Mouse (Mus musculus) adrenal gland, adult 2 months (tissue): ENCODE measurements around the gene Pglyrp1. TPM values are rescaled to one million over a fixed set of nuclear protein-coding genes. Genes with fewer than 3 reads are reported as not detected.

ENCODE experiments used
- DNase-seq: peaks from one replicate; pipeline ENCODE4 v3.0.0; 2021
- polyA plus RNA-seq: library from polyadenylated mRNA; depleted of rRNA; stranded (reverse); fragments of >200 nt; gene quantifications from 2 replicates; pipeline ENCODE4 v1.2.3, GENCODE M21; 2012; rRNA removed
- total RNA-seq, 2 experiments: library from RNA; stranded (reverse); gene quantifications; 2 replicates each; pipeline ENCODE4 v1.2.3; 2021

Gene Pglyrp1
- total and polyA plus RNA-seq, 3 experiments = 1.2 to 3.6 (median 1.2) TPM

- DNase-seq = peak; percentile 42
These were observed 56.6 kb downstream of the Pglyrp1 start for GRCm38 (mm10) chr7:18927759-18928158.

Other genes starting within 250 kb of the Pglyrp1 start
- not detected for gene Psg21, start 214.6 kb upstream of the Pglyrp1 start, total RNA-seq
- not detected in 2 replicates for gene Psg21, start 214.6 kb upstream of the Pglyrp1 start, polyA plus RNA-seq
- gene Psg20, start 185.1 kb upstream of the Pglyrp1 start, total RNA-seq = not detected
- gene Psg20, start 185.1 kb upstream of the Pglyrp1 start, polyA plus RNA-seq = not detected in 2 replicates
- gene Psg22, start 153.2 kb upstream of the Pglyrp1 start, total RNA-seq = not detected
- not detected in 2 replicates for gene Psg22, start 153.2 kb upstream of the Pglyrp1 start, polyA plus RNA-seq
- gene Psg19, start 72.8 kb upstream of the Pglyrp1 start, total RNA-seq = not detected
- gene Psg19, start 72.8 kb upstream of the Pglyrp1 start, polyA plus RNA-seq = not detected in 2 replicates
- gene Psg17, start 49.7 kb upstream of the Pglyrp1 start, total RNA-seq = not detected
- gene Psg17, start 49.7 kb upstream of the Pglyrp1 start, polyA plus RNA-seq = not detected in 2 replicates
- gene Mill2, start 31.4 kb upstream of the Pglyrp1 start, total RNA-seq = 1 to 10 TPM; 7.0 to 7.5 TPM
- 4.6 and 4.9 TPM in 2 replicates for gene Mill2, start 31.4 kb upstream of the Pglyrp1 start, polyA plus RNA-seq
- gene Ccdc61, start 39.1 kb downstream of the Pglyrp1 start, total RNA-seq = 10 to 100 TPM in 1 of 2 experiments, 1 to 10 TPM in 1; 10.0 to 10.1 TPM
- 28.5 and 30.2 TPM in 2 replicates for gene Ccdc61, start 39.1 kb downstream of the Pglyrp1 start, polyA plus RNA-seq
- gene Nova2, start 54.6 kb downstream of the Pglyrp1 start, total RNA-seq = 1 to 10 TPM; 3.5 to 4.6 TPM
- 1.7 and 1.9 TPM in 2 replicates for gene Nova2, start 54.6 kb downstream of the Pglyrp1 start, polyA plus RNA-seq
- gene Nanos2, start 116.1 kb downstream of the Pglyrp1 start, total RNA-seq = not detected
- not detected in 2 replicates for gene Nanos2, start 116.1 kb downstream of the Pglyrp1 start, polyA plus RNA-seq
- gene Mypop, start 119.9 kb downstream of the Pglyrp1 start, total RNA-seq = 10 to 100 TPM in 1 of 2 experiments, 1 to 10 TPM in 1; 8.9 to 16.8 TPM
- gene Mypop, start 119.9 kb downstream of the Pglyrp1 start, polyA plus RNA-seq = 36.5 and 39.8 TPM in 2 replicates
- gene Irf2bp1, start 132.7 kb downstream of the Pglyrp1 start, total RNA-seq = 10 to 100 TPM; 36.8 to 44.3 TPM
- 74.8 and 78.3 TPM in 2 replicates for gene Irf2bp1, start 132.7 kb downstream of the Pglyrp1 start, polyA plus RNA-seq
- gene Foxa3, start 152.2 kb downstream of the Pglyrp1 start, total RNA-seq = not detected
- 0.08 and 0.24 TPM in 2 replicates for gene Foxa3, start 152.2 kb downstream of the Pglyrp1 start, polyA plus RNA-seq
- 100 to 1,000 TPM in 1 of 2 experiments, 10 to 100 TPM in 1; 94.4 to 103 TPM for gene Sympk, start 153.0 kb downstream of the Pglyrp1 start, total RNA-seq
- 123 and 159 TPM in 2 replicates for gene Sympk, start 153.0 kb downstream of the Pglyrp1 start, polyA plus RNA-seq
- gene Rsph6a, start 183.4 kb downstream of the Pglyrp1 start, total RNA-seq = not detected
- not detected in 2 replicates for gene Rsph6a, start 183.4 kb downstream of the Pglyrp1 start, polyA plus RNA-seq
- 10 to 100 TPM; 44.2 to 58.5 TPM for gene Dmwd, start 204.9 kb downstream of the Pglyrp1 start, total RNA-seq
- gene Dmwd, start 204.9 kb downstream of the Pglyrp1 start, polyA plus RNA-seq = 144 and 152 TPM in 2 replicates
- 100 to 1,000 TPM; 130 to 142 TPM for gene Dmpk, start 212.5 kb downstream of the Pglyrp1 start, total RNA-seq
- gene Dmpk, start 212.5 kb downstream of the Pglyrp1 start, polyA plus RNA-seq = 743 and 836 TPM in 2 replicates
- 10 to 100 TPM; 12.6 to 16.1 TPM for gene Six5, start 223.3 kb downstream of the Pglyrp1 start, total RNA-seq
- gene Six5, start 223.3 kb downstream of the Pglyrp1 start, polyA plus RNA-seq = 77.3 and 86.0 TPM in 2 replicates
- not detected for gene Gm4969, start 247.0 kb downstream of the Pglyrp1 start, total RNA-seq
- 0.04 TPM in 1 of 2 replicates, not detected in the other for gene Gm4969, start 247.0 kb downstream of the Pglyrp1 start, polyA plus RNA-seq
- 10 to 100 TPM; 11.9 to 12.8 TPM for gene Fbxo46, start 248.5 kb downstream of the Pglyrp1 start, total RNA-seq
- gene Fbxo46, start 248.5 kb downstream of the Pglyrp1 start, polyA plus RNA-seq = 12.8 and 13.5 TPM in 2 replicates